Mouse (Mus musculus) kidney, adult 11 months (tissue): ENCODE data around the gene Pecam1.
"Not testable (repeated sequence)": the region's sequence is repeated elsewhere in the genome, so short reads cannot be mapped to it uniquely, and the experiment has no call there.

Experiments
- DNase-seq: peaks from one replicate; pipeline ENCODE4 v3.0.0; 2022

Gene Pecam1

GRCm38 (mm10) chr11:106750121-106750751, at the start of gene Pecam1:
TSS of gene Pecam1 (minus strand) at chr11:106750628.
- no peak for DNase-seq

GRCm38 (mm10) chr11:106795679-106796078, 45.3 kb upstream of the Pecam1 start:
- no peak for DNase-seq

- DNase-seq = no peak
These were observed 43.4 kb upstream of the Pecam1 start for GRCm38 (mm10) chr11:106793846-106794245.

- DNase-seq = no peak
These were observed 39.2 kb upstream of the Pecam1 start for GRCm38 (mm10) chr11:106789649-106790048.

- DNase-seq = peak; percentile 99
These were observed 38.5 kb upstream of the Pecam1 start, which contains the start of the genes Ddx5 and Cep95 for GRCm38 (mm10) chr11:106788775-106789459. TSS of gene Ddx5 (minus strand) at chr11:106789185. TSS of gene Cep95 (plus strand) at chr11:106789252.

- DNase-seq = peak; percentile 96
These were observed 37.8 kb upstream of the Pecam1 start for GRCm38 (mm10) chr11:106788026-106788774.

- DNase-seq = peak; percentile 91
These were observed 37.0 kb upstream of the Pecam1 start for GRCm38 (mm10) chr11:106787131-106788025.

GRCm38 (mm10) chr11:106785043-106785442, 34.6 kb upstream of the Pecam1 start:
- no peak for DNase-seq

- no peak for DNase-seq
These were observed 34.0 kb upstream of the Pecam1 start for GRCm38 (mm10) chr11:106784476-106784875.

- no peak for DNase-seq
These were observed 32.7 kb upstream of the Pecam1 start for GRCm38 (mm10) chr11:106782841-106783764.

GRCm38 (mm10) chr11:106782271-106782670, 31.8 kb upstream of the Pecam1 start:
- DNase-seq = not testable (repeated sequence)

- DNase-seq = no peak
These were observed 30.3 kb upstream of the Pecam1 start for GRCm38 (mm10) chr11:106780590-106781220.

- no peak for DNase-seq
These were observed 29.6 kb upstream of the Pecam1 start for GRCm38 (mm10) chr11:106780089-106780425.

- peak; percentile 94 for DNase-seq
These were observed 29.1 kb upstream of the Pecam1 start, which contains the start of gene Polg2 for GRCm38 (mm10) chr11:106779388-106780088. TSS of gene Polg2 (minus strand) at chr11:106779537.

GRCm38 (mm10) chr11:106778589-106779387, 28.4 kb upstream of the Pecam1 start:
- DNase-seq = no peak

- DNase-seq = no peak
These were observed 27.7 kb upstream of the Pecam1 start for GRCm38 (mm10) chr11:106778132-106778531.

- DNase-seq = peak; percentile 38
These were observed 27.0 kb upstream of the Pecam1 start for GRCm38 (mm10) chr11:106777395-106777794.

- DNase-seq = peak; percentile 49
These were observed 26.5 kb upstream of the Pecam1 start for GRCm38 (mm10) chr11:106776960-106777359.

- no peak for DNase-seq
These were observed 22.6 kb upstream of the Pecam1 start for GRCm38 (mm10) chr11:106773061-106773460.
